Mouse (Mus musculus) left cerebral cortex, postnatal 10 days (tissue): ENCODE results near the gene Nans. TPM values are rescaled to one million over a fixed set of nuclear protein-coding genes. Genes with fewer than 3 reads are reported as not detected.

Source experiments
- total RNA-seq, 2 experiments: library from RNA; stranded (reverse); gene quantifications; 2 replicates each; pipeline ENCODE4 v1.2.3; 2021

The Nans gene
- total RNA-seq, 2 experiments from 2014 or later, result 30.7 to 35.0 TPM

Other genes starting within 250 kb of the Nans start
- gene Foxe1, start 145.6 kb upstream of the Nans start, total RNA-seq, result not detected
- gene Trmo, start 99.8 kb upstream of the Nans start, total RNA-seq, result 1 to 10 TPM; 3.7 to 4.6 TPM
- gene Hemgn, start 75.7 kb upstream of the Nans start, total RNA-seq, result not detected
- gene Anp32b, start 38.3 kb upstream of the Nans start, total RNA-seq, result 10 to 100 TPM; 52.0 to 52.7 TPM
- 1 to 10 TPM; 1.2 to 1.4 TPM for gene Trim14, start 46.9 kb downstream of the Nans start, total RNA-seq
- 10 to 100 TPM; 38.7 to 43.3 TPM for gene Coro2a, start 113.0 kb downstream of the Nans start, total RNA-seq
- gene Tbc1d2, start 161.0 kb downstream of the Nans start, total RNA-seq, result 1 to 10 TPM; 1.0 to 2.0 TPM